Comparison of ENCODE assay signal across 28 mouse cellular contexts in genomic region chr14:8192727-8193126, GRCm38 (mm10). TPM values are rescaled to one million over a fixed set of nuclear protein-coding genes. Genes with fewer than 3 reads are reported as not detected.
DNase-seq lines count a peak whose midpoint lies in the region; ATAC-seq lines count a peak whose summit lies in the region.
"Had no signal": no experiment of that assay in that cellular context is flagged by ENCODE, and none has a peak within 500 bp of the region (broad histone marks: within the 10 kb centered on the region; RNA-seq: fewer than 3 reads in every experiment).

No protein-coding gene starts in this region.

- no peaks in the 10 kb centered on the region for H3K27me3 ChIP-seq in embryonic facial prominence, embryonic 12.5 days
- H3K27me3 ChIP-seq in embryonic facial prominence, embryonic 10.5 days (replicated peaks; ENCODE audit: low read depth, poor library complexity, severe bottlenecking) = no peaks in the 10 kb centered on the region
- no peaks in the 10 kb centered on the region for H3K27me3 ChIP-seq in heart, embryonic 10.5 days (ENCODE audit: insufficient read depth, poor library complexity, severe bottlenecking)
- H3K27me3 ChIP-seq in heart, embryonic 11.5 days (ENCODE audit: control insufficient read depth, insufficient read depth, low read length) = no peaks in the 10 kb centered on the region
- H3K27me3 ChIP-seq: CH12.LX; embryonic facial prominence, embryonic 13.5 days; embryonic facial prominence, embryonic 15.5 days; forebrain, embryonic 12.5 days; forebrain, embryonic 15.5 days; Patski had no signal

- H3K9ac ChIP-seq in embryonic facial prominence, embryonic 12.5 days = peak overlapping the region; percentile 30; the same call in 1 of the 2 replicates
- H3K9ac ChIP-seq in heart, embryonic 11.5 days (ENCODE audit: low read depth, low read length) = no peak overlapping the region
- H3K9ac ChIP-seq: embryonic facial prominence, embryonic 13.5 days; embryonic facial prominence, embryonic 15.5 days; forebrain, embryonic 12.5 days; forebrain, embryonic 15.5 days had no signal

- H3K4me2 ChIP-seq in embryonic facial prominence, embryonic 12.5 days (replicated peaks) = no peak overlapping the region
- H3K4me2 ChIP-seq in heart, embryonic 11.5 days = no peak overlapping the region
- H3K4me2 ChIP-seq: embryonic facial prominence, embryonic 13.5 days; embryonic facial prominence, embryonic 15.5 days; forebrain, embryonic 12.5 days; forebrain, embryonic 15.5 days had no signal

- no peak for ATAC-seq in embryonic facial prominence, embryonic 12.5 days (ENCODE audit: insufficient number of reproducible peaks, insufficient read depth, low FRiP score, low TSS enrichment)
- ATAC-seq in frontal cortex, adult (ENCODE audit: low TSS enrichment) = peak; percentile 80
- no peak for ATAC-seq in heart, embryonic 11.5 days (replicated peaks; ENCODE audit: insufficient number of reproducible peaks, low FRiP score, low TSS enrichment)
- ATAC-seq: activated CD4-positive, CD25-positive, alpha-beta regulatory T cell, adult 4 months; CD4-positive, CD25-positive, alpha-beta regulatory T cell, adult 4 months; forebrain, embryonic 15.5 days; Patski had no signal

- no peak for DNase-seq in embryonic facial prominence, embryonic 10.5 days (ENCODE audit: low spot score)
- DNase-seq in frontal cortex, postnatal 10 days (ENCODE audit: low spot score in 2 of 2) = no peak
- DNase-seq in heart, embryonic 10.5 days (ENCODE audit: low spot score) = peak; percentile 52
- DNase-seq: adrenal gland, adult 8-10 months; adrenal gland, postnatal 14 days; adrenal gland, postnatal 36 days; B cell, adult 2 months; cerebellum, adult 11 months; cerebellum, adult 18-20 months; cerebellum, adult 8-10 months; cerebellum, adult 9-11 months; cerebellum, postnatal 14 days; cerebellum, postnatal 36 days; embryo, embryonic 11 days had no signal

- 81% methylated on average over 6 of the region's 6 CpGs for WGBS in embryonic facial prominence, embryonic 12.5 days
- WGBS in embryonic facial prominence, embryonic 10.5 days = 89% methylated on average over 6 of the region's 6 CpGs
- 88% methylated on average over 6 of the region's 6 CpGs for WGBS in heart, embryonic 10.5 days
- 83% methylated on average over 6 of the region's 6 CpGs for WGBS in heart, embryonic 11.5 days (ENCODE audit: insufficient replicate concordance)

- no peak overlapping the region for H3K27ac ChIP-seq in embryonic facial prominence, embryonic 12.5 days
- H3K27ac ChIP-seq in embryonic facial prominence, embryonic 10.5 days (replicated peaks) = no peak overlapping the region
- H3K27ac ChIP-seq in heart, embryonic 10.5 days = no peak overlapping the region
- H3K27ac ChIP-seq in heart, embryonic 11.5 days (ENCODE audit: low read depth, low read length) = no peak overlapping the region
- H3K27ac ChIP-seq: embryonic facial prominence, embryonic 13.5 days; embryonic facial prominence, embryonic 15.5 days; forebrain, embryonic 10.5 days; forebrain, embryonic 12.5 days; forebrain, embryonic 15.5 days had no signal

- no peaks in the 10 kb centered on the region for H3K4me1 ChIP-seq in embryonic facial prominence, embryonic 12.5 days
- no peaks in the 10 kb centered on the region for H3K4me1 ChIP-seq in embryonic facial prominence, embryonic 10.5 days
- H3K4me1 ChIP-seq in heart, embryonic 10.5 days = no peaks in the 10 kb centered on the region
- no peaks in the 10 kb centered on the region for H3K4me1 ChIP-seq in heart, embryonic 11.5 days (ENCODE audit: control insufficient read depth, insufficient read depth, low read length)
- H3K4me1 ChIP-seq: embryonic facial prominence, embryonic 13.5 days; embryonic facial prominence, embryonic 15.5 days; forebrain, embryonic 10.5 days; forebrain, embryonic 12.5 days; forebrain, embryonic 15.5 days had no signal

- no peak overlapping the region for H3K4me3 ChIP-seq in embryonic facial prominence, embryonic 12.5 days
- no peak overlapping the region for H3K4me3 ChIP-seq in embryonic facial prominence, embryonic 10.5 days
- no peak overlapping the region for H3K4me3 ChIP-seq in heart, embryonic 10.5 days
- H3K4me3 ChIP-seq in heart, embryonic 11.5 days (ENCODE audit: low read depth, low read length) = no peak overlapping the region
- H3K4me3 ChIP-seq: embryonic facial prominence, embryonic 13.5 days; embryonic facial prominence, embryonic 15.5 days; erythroblast, embryonic 14.5 days; forebrain, embryonic 10.5 days; forebrain, embryonic 12.5 days; forebrain, embryonic 15.5 days had no signal

- H3K36me3 ChIP-seq in embryonic facial prominence, embryonic 12.5 days = no peaks in the 10 kb centered on the region
- no peaks in the 10 kb centered on the region for H3K36me3 ChIP-seq in embryonic facial prominence, embryonic 10.5 days (replicated peaks)
- H3K36me3 ChIP-seq in heart, embryonic 10.5 days = no peaks in the 10 kb centered on the region
- no peaks in the 10 kb centered on the region for H3K36me3 ChIP-seq in heart, embryonic 11.5 days (ENCODE audit: control insufficient read depth, insufficient read depth, low read length)
- H3K36me3 ChIP-seq: embryonic facial prominence, embryonic 13.5 days; embryonic facial prominence, embryonic 15.5 days; forebrain, embryonic 10.5 days; forebrain, embryonic 12.5 days; forebrain, embryonic 15.5 days; G1E had no signal

- H3K9me3 ChIP-seq in embryonic facial prominence, embryonic 12.5 days = no peaks in the 10 kb centered on the region
- H3K9me3 ChIP-seq in embryonic facial prominence, embryonic 10.5 days = no peaks in the 10 kb centered on the region
- no peaks in the 10 kb centered on the region for H3K9me3 ChIP-seq in heart, embryonic 10.5 days
- no peaks in the 10 kb centered on the region for H3K9me3 ChIP-seq in heart, embryonic 11.5 days (replicated peaks; ENCODE audit: control insufficient read depth, low read length)
- H3K9me3 ChIP-seq: embryonic facial prominence, embryonic 13.5 days; embryonic facial prominence, embryonic 15.5 days; forebrain, embryonic 10.5 days; forebrain, embryonic 12.5 days; forebrain, embryonic 15.5 days had no signal

RNA-seq across cellular contexts. Expression of gene Pdhb, which starts 19.9 kb away (rescaled TPM):
- 196 and 198 TPM in 2 replicates for polyA plus RNA-seq in embryonic facial prominence, embryonic 12.5 days (2016; fragmentation: Nextera tagmentation; extraction: Ambion mirVana)
- polyA plus RNA-seq in embryonic facial prominence, embryonic 10.5 days (2016; fragmentation: Nextera tagmentation; extraction: Ambion mirVana) = 200 and 214 TPM in 2 replicates
- polyA plus RNA-seq in heart, embryonic 10.5 days (2016; fragmentation: Nextera tagmentation; extraction: Ambion mirVana) = 332 and 445 TPM in 2 replicates
- 413 and 460 TPM in 2 replicates for polyA plus RNA-seq in heart, embryonic 11.5 days (2014; fragmentation: Nextera tagmentation; extraction: Ambion mirVana)

RNA-seq across cellular contexts. Expression of gene Kctd6, which starts 21.2 kb away (rescaled TPM):
- 14.0 and 17.8 TPM in 2 replicates for polyA plus RNA-seq in embryonic facial prominence, embryonic 12.5 days (2016; fragmentation: Nextera tagmentation; extraction: Ambion mirVana)
- polyA plus RNA-seq in embryonic facial prominence, embryonic 10.5 days (2016; fragmentation: Nextera tagmentation; extraction: Ambion mirVana) = 6.3 and 8.3 TPM in 2 replicates
- 3.5 and 7.2 TPM in 2 replicates for polyA plus RNA-seq in heart, embryonic 10.5 days (2016; fragmentation: Nextera tagmentation; extraction: Ambion mirVana)
- 7.4 and 8.1 TPM in 2 replicates for polyA plus RNA-seq in heart, embryonic 11.5 days (2014; fragmentation: Nextera tagmentation; extraction: Ambion mirVana)
